Mouse (Mus musculus): ENCODE measurements at regions not wholly inside any gene's neighbourhood (a gene's known extent, or its start where the extent isn't known, plus 50 kb on each side); places are given as distances from the start of the nearest gene placed in this dataset.
A peak's percentile ranks its signal among the peaks of the same experiment; 100 is the strongest.
"Not testable (repeated sequence)": the region's sequence is repeated elsewhere in the genome, so short reads cannot be mapped to it uniquely, and the experiment has no call there.

GRCm38 (mm10) chr13:75295818-75296217 is 206.2 kb downstream of the Pcsk1 start:
- no peak for DNase-seq (ENCODE audit: low read depth)

DNA sequence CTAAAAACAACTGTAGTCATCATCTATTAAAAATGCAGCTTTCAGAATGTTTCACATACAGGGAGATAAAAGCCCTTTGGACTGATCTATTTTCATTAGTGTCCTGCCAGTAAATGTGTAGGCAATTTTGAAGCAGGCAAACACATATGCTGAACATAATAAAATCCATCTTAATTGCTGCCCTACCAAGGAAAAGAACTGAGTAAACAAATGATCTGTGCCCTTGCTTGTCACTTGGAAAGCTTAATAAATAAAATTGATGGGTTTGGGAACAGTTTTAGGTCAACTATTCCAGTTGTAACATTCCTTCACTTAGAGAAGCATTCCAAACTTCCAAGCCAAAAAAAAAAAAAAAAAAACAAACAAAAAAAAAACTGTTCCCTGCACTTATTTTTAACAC is 230.2 kb downstream of the Pcsk1 start:
- DNase-seq (ENCODE audit: low read depth): no peak

GRCm38 (mm10) chr13:75320239-75320638 is 230.6 kb downstream of the Pcsk1 start:
- no peak for DNase-seq (ENCODE audit: low read depth)

- no peak for DNase-seq (ENCODE audit: low read depth)
These were observed 247.4 kb downstream of the Pcsk1 start for GRCm38 (mm10) chr13:75337054-75337453.

DNA sequence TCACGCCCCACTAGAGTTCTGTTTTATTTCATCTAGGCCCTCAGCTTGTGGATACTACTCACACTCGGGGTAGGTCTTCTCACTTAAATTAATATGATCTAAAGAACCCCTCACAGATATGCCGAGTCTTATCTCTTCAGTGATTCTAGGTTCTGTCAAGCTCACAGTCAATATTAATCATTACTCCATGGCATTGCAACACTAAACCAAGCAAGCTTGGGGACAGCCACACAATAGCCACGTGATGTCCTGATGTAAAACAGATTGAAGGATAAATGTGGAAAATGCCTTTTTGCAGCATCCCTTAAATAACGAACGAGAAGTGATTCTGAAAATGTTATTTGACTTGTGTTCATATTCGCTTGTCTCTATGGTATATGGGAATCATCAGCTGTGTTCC is 253.8 kb downstream of the Pcsk1 start:
- no peak for DNase-seq (ENCODE audit: low read depth)

GRCm38 (mm10) chr13:75366723-75367426 is 277.2 kb downstream of the Pcsk1 start:
- no peak for DNase-seq (ENCODE audit: low read depth)

DNA sequence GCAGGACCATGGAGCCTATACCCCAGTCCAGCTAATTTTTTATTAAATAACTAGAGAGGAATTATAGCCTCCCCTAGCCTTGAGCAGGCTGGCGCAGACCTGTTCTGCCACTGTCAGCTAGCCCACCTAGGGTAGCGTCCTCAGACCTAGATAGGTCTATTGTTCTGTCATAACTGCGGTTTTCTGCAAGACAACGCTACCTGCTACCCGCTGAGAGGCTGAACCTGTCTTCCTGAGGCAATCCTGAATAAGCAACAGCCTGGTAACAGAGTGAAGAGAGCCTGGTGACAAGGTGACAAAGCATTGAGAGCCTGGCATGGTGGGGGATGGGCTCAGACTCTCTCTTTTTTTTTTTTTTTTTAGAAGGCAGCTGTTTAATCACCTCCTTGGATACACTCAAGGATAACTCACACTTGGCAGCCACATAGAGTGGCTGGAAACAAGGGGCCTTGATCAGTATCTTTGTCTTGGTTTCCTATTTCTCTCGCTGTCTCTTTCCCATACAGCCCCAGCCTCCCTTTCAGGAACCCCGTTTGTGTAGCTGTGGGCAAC is 278.7 kb downstream of the Pcsk1 start:
- DNase-seq (ENCODE audit: low read depth): no peak

GRCm38 (mm10) chr13:75377100-75377499 is 287.5 kb downstream of the Pcsk1 start:
- DNase-seq (ENCODE audit: low read depth): not testable (repeated sequence)

DNA sequence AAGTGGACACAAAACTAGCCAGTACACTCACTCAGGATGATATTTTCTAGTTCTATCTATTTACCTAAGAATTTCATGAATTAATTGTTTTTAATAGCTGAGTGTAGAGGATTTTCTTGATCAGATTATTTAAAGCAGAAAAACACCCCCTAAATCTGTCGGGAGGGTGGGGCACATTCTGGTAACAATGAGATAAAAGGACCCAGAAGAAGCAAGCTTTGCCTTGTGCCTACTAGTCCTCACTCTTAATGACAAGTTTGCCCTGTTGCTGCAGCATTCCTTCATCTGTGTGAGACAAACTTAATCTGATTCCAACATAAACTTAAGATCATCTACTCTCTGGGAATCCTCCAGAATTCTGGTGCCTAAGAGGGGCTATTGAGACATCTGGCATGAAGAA is 288.1 kb downstream of the Pcsk1 start:
- no peak for DNase-seq (ENCODE audit: low read depth)

DNA sequence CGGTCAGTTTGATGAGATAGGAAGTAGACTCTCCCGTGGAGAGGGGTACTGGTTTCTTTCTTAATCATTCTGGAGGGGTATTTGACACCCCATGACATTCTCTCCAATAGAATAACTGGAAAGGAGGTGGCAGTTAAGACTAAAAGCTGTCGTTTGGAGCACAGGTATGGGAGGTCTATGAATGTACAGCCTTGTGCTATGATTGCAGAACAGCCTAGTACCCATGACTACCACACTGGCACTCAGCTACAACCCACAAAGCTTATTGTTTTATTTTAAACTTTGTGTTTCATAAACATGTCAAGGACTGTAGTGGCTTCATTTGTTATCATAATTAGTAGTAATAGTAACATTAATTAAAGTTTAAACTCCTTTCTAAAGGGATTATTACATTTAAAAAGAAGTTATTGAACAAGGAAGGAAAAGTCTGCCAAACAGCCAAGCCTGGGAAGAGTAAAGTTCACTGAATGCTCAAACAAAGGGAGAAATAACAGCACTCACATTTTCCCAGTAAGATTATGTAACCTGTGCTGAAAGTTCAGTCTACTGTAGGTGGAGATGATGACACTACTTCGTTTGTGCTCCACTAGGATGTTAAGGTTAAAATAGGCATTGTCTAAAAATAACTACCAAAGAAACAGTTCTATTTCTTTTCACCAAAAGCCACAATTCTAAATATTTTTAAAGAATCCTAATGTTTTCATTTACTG is 295.2 kb downstream of the Pcsk1 start:
- no peak for DNase-seq (ENCODE audit: low read depth)

GRCm38 (mm10) chr13:75389211-75389610 is 299.6 kb downstream of the Pcsk1 start:
- DNase-seq (ENCODE audit: low read depth): no peak

DNA sequence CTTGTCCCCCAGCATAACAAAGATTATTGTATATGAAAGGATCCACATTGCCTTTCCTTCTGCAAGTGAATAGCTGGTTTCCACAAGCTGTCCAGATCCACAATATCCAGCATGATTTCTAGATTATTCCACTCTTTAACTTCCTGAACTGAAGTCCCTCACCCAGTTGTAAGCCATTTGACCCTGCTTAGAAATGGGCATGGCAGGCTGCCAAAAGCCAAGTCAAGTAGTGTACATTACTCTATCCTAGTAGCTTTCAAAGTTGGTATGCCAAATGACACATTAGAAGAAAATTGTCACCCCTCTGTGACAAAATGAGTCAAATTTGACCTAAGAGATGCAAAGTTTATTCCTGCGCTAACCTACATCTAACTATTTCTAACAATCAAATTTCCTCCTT is 300.6 kb downstream of the Pcsk1 start:
- DNase-seq (ENCODE audit: low read depth): no peak

DNA sequence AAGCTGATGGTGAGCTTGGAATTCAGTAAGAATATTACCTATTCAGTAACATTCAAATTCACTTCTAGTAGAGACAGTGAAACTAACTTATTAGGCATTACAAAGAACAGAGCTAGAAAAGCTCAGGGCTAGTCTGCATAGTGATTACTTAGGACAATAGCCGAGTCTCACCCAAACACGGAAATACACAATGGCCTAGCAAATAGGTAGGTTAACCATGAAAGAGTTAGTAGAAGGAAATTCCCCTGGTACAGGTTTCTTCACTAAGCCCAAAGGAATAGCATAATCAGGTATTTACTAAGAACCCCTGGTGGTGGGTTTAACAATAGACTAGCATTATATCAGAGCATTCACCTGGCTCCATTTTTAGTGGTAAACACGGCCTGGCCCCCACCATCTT is 306.7 kb upstream of the Ell2 start:
- not testable (repeated sequence) for DNase-seq (ENCODE audit: low read depth)

- no peak for DNase-seq (ENCODE audit: low read depth)
These were observed 285.8 kb upstream of the Ell2 start for GRCm38 (mm10) chr13:75420726-75421125.

GRCm38 (mm10) chr13:75426971-75427370 is 279.6 kb upstream of the Ell2 start:
- DNase-seq (ENCODE audit: low read depth): no peak

GRCm38 (mm10) chr13:75439170-75439569 is 267.4 kb upstream of the Ell2 start:
- DNase-seq (ENCODE audit: low read depth): no peak

GRCm38 (mm10) chr13:75440051-75440450 is 266.5 kb upstream of the Ell2 start:
- no peak for DNase-seq (ENCODE audit: low read depth)

DNA sequence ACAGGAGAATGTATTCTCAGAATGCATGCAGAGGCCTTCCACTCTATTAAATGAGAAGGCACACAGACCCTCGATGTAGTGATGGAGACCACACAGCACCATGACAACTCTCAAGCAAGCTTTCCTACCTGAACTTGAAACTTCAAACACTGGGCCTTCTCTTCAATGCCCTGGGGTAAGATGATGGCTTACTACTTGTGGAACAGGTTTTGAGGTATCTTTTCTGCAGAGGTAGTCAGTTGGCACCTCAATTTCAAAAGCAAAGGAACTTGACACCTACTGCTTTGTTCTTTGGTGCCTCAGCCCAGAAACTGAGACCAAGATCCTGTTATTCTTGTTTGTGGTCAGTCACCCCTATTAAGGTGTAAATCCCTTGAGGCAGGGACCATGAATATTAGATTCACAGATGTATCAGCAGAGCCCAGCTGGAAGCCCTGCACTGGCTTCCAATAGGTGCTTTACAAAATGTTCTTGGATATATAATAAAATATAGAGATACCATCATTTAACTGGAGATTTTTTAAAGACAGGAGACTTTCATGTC is 246.2 kb upstream of the Ell2 start:
- peak; percentile 34 for DNase-seq (ENCODE audit: low read depth)

GRCm38 (mm10) chr13:75461273-75461672 is 245.3 kb upstream of the Ell2 start:
- no peak for DNase-seq (ENCODE audit: low read depth)

DNA sequence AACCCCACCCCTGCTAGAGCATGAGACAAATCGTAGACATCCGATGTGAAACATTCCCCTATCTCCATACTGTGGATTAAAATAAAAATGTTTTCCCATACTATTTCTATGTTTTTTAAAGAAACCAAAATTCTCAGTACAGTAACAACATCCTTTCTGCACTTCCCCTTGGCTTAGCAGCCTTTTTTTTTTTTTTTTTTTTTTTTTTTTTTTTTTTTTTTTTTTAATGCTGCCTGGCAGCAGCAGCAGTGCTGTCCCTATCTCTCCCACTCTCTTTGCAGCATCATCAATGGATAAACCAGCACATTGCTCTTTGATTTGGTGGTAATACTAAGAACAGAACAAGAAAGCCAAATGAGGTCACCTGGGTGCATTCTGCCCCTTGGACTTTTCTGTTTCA is 239.3 kb upstream of the Ell2 start:
- DNase-seq (ENCODE audit: low read depth): no peak

DNA sequence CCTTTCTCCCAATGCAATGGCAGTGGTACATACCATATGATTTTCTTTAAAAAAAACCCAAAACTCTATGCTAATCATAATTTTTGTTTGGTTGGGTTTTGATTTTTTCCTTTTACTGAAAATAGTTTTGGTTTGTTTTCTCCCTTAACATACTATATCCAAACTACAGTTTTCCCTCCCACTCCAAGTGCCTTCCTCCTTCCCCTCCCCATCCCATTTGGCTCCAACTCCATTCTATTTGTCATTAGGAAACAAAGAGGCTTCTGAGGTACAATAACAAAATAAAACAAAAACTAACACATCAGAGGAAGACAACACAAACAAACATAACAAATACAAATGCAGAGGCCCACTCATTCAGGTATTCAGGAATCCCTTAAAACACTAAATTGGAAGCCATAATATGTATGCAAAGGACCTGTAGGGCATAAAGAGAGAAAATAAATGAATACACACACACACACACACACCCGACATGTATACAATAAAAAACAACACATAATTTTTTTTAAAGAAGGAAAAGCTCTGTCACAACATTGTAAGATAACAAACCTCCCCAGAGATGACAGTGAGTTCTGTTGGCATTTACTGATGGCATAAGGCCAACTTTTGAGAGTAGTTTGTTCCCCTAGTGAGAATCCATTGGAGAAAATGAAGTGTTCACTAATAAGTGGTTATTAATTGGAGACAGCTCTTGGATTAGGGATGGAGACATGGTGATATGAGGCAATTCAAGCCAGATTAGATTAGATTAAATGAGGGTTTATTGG is 230.5 kb upstream of the Ell2 start:
- no peak for DNase-seq (ENCODE audit: low read depth)

All from gonadal fat pad, adult 2 months (tissue).